Mouse (Mus musculus): ENCODE measurements around the gene Gdf10. TPM values are rescaled to one million over a fixed set of nuclear protein-coding genes. Genes with fewer than 3 reads are reported as not detected.

The Gdf10 gene
- total RNA-seq, 2 experiments from 2014 or later: 1.2 to 1.7 TPM

Other genes starting within 250 kb of the Gdf10 start
- gene Gdf2, start 17.5 kb downstream of the Gdf10 start, total RNA-seq (2021): under 1 TPM; 0.16 to 0.19 TPM
- not detected for gene Rbp3, start 30.4 kb downstream of the Gdf10 start, total RNA-seq (2021)
- gene Zfp488, start 55.2 kb downstream of the Gdf10 start, total RNA-seq (2021): not detected
- not detected for gene Gm30083, start 91.6 kb downstream of the Gdf10 start, total RNA-seq (2021)
- gene Gm5460, start 93.2 kb downstream of the Gdf10 start, total RNA-seq (2021): not detected
- gene Antxrl, start 129.1 kb downstream of the Gdf10 start, total RNA-seq (2021): not detected
- gene Anxa8, start 162.4 kb downstream of the Gdf10 start, total RNA-seq (2021): 1 to 10 TPM; 2.6 to 3.7 TPM
- not detected for gene A630023A22Rik, start 179.2 kb downstream of the Gdf10 start, total RNA-seq (2021)
- gene Npy4r, start 228.9 kb downstream of the Gdf10 start, total RNA-seq (2021): under 1 TPM; 0.14 TPM

Measured in heart, postnatal 36 days (tissue).